Mouse (Mus musculus) embryonic fibroblast, embryonic 13.5 days (primary cell): ENCODE data around the gene Zfp652.

Source experiments
- CTCF ChIP-seq: IDR thresholded peaks from 2 replicates; pipeline ENCODE4 v1.5.1; 2011; ENCODE audit warnings: mild to moderate bottlenecking, control low read depth, low read length, moderate library complexity, borderline replicate concordance; ENCODE audit not compliant: insufficient read depth
- POLR2A ChIP-seq: IDR thresholded peaks from 2 replicates; pipeline ENCODE4 v1.6.1; 2011; ENCODE audit warnings: low read depth, mild to moderate bottlenecking, control low read depth, low read length, moderate library complexity

DNA sequence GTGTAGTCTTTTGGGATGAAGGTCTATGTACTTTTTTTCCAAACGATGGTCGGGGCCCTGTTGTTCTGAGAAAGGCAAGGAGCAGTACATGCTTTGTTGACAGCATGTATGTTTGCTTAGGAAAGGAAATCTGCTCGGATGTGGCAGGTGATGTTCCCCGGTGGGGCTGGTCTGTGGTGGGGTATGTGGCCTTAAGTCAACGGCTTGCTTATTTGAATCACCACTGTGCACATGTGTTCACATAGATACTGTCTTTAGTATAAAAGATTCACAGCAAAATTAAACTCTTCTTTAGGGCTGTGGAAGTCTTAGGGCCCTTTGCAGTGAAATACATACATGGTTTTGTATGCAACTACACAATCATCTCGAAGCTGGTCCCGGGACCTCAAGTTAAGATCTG, 1.9 kb downstream of the Zfp652 start:
- TF ChIP-seq CTCF (no peak), POLR2A (no peak)
